Mouse (Mus musculus) liver, embryonic 14.5 days (tissue): ENCODE measurements around the gene Col6a6. TPM values are rescaled to one million over a fixed set of nuclear protein-coding genes. Genes with fewer than 3 reads are reported as not detected.

Experiments
- ATAC-seq: fragments of 200-750 bp; cut with Nextera tagmentation; 2 replicates; pipeline ENCODE4 v1.8.0; 2017; ENCODE audit warnings: moderate number of reproducible peaks, mild to moderate bottlenecking, moderate library complexity; ENCODE audit not compliant: insufficient read depth
- DNase-seq, 3 experiments: peaks; one replicate each; pipeline ENCODE4 v3.0.0-alpha.2; 2012 to 2013; ENCODE audit warnings: low read depth in 3 of 3, low spot score in 3 of 3
- H3K27ac ChIP-seq: fragments of 300-500 bp; sonication (generic); 2 replicates; pipeline ENCODE4 v1.5.1; 2014; ENCODE audit warnings: moderate library complexity, mild to moderate bottlenecking, control low read depth, inconsistent platforms
- H3K27me3 ChIP-seq: fragments of 300-500 bp; sonication (generic); 2 replicates; pipeline ENCODE4 v1.6.1; 2014; ENCODE audit warnings: mild to moderate bottlenecking, low read length, moderate library complexity; ENCODE audit not compliant: control insufficient read depth, insufficient read depth
- H3K36me3 ChIP-seq: fragments of 300-500 bp; sonication (generic); replicated peaks from 2 replicates; pipeline ENCODE4 v1.6.1; 2014; ENCODE audit warnings: low read depth; ENCODE audit not compliant: control insufficient read depth, insufficient read depth
- H3K4me1 ChIP-seq, 2 experiments: fragments of 200-500 bp in 1 of 2; fragments of 300-500 bp in 1 of 2; sonication (generic) in 1 of 2; replicated peaks; 2 replicates each; pipeline ENCODE4 v1.6.1; 2012 to 2014; ENCODE audit warnings: antibody characterized with exemption in 1 of 2, inconsistent platforms in 1 of 2, low read length in 1 of 2; ENCODE audit not compliant: control insufficient read depth in 2 of 2, insufficient read depth in 2 of 2
- H3K4me2 ChIP-seq: fragments of 300-500 bp; sonication (generic); 2 replicates; pipeline ENCODE4 v1.6.1; 2014; ENCODE audit warnings: low read depth, mild to moderate bottlenecking, control low read depth, moderate library complexity
- H3K4me3 ChIP-seq, 2 experiments: fragments of 200-500 bp in 1 of 2; fragments of 300-500 bp in 1 of 2; sonication (generic) in 1 of 2; 2 replicates each; pipeline ENCODE4 v1.5.1; 2012 to 2014; ENCODE audit warnings: low read depth in 2 of 2, low read length in 2 of 2, mild to moderate bottlenecking in 2 of 2, control low read depth in 1 of 2, inconsistent platforms in 1 of 2, moderate library complexity in 1 of 2; ENCODE audit not compliant: insufficient read depth in 1 of 2
- H3K9ac ChIP-seq: fragments of 300-500 bp; sonication (generic); replicated peaks from 2 replicates; pipeline ENCODE4 v1.6.1; 2014; ENCODE audit warnings: mild to moderate bottlenecking, control low read depth, moderate library complexity
- H3K9me3 ChIP-seq: fragments of 300-500 bp; sonication (generic); 2 replicates; pipeline ENCODE4 v1.6.1; 2016; ENCODE audit warnings: low read length, mixed read lengths; ENCODE audit not compliant: control insufficient read depth
- CTCF ChIP-seq: IDR thresholded peaks from 2 replicates; pipeline ENCODE4 v1.5.1; 2016; ENCODE audit warnings: antibody characterized with exemption, low read depth, control low read depth
- EP300 ChIP-seq: IDR thresholded peaks from 2 replicates; pipeline ENCODE4 v1.6.1; 2016; ENCODE audit warnings: antibody characterized with exemption, low read depth
- WGBS: fragments of 180-500 bp; shearing (Covaris S2); extraction: QIAGEN DNeasy Blood & Tissue Kit; methylation state at CpG from one replicate; pipeline ENCODE4 v1.1.7; 2014; ENCODE audit not compliant: insufficient replicate concordance; 5-methylcytosine and 5-hydroxymethylcytosine counted together
- polyA plus RNA-seq, 2 experiments: library from polyadenylated mRNA; depleted of rRNA in 1 of 2; stranded (reverse) in 1 of 2; unstranded in 1 of 2; fragments of >200 nt; fragmentation: Nextera tagmentation in 1 of 2; extraction: Ambion mirVana in 1 of 2; gene quantifications; 2 replicates each; pipeline versions ENCODE4 v1.2.1 to v1.2.3; 2012 to 2014

The Col6a6 gene
- polyA plus RNA-seq, 2 experiments, result 0.15 to 0.18 TPM

DNA sequence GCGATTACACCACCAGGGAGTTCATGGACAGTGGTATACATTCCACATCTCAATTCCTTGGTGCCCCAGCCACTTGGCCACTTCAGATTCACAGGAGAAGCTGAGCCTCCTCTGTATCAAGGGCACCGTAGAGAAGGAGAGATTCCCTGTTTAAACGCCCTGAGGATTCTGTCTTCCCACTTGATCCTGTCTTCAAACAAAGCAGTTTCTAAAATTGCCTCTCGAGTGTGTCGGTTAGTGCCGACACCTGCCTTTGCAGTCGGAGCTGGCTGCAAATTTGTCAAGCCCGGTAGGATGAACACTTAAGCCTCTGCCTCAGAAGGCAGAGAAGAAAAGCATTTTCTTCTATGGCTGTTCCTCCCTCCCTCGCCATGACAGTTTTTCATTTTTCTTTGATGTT lies 134.9 kb downstream of the Col6a6 start:
- no peaks in the 10 kb centered on the region for H3K36me3 ChIP-seq
- no peak overlapping the region for H3K4me3 ChIP-seq
- H3K9ac ChIP-seq, result no peak overlapping the region
- H3K4me1 ChIP-seq, result no peaks in the 10 kb centered on the region
- no peaks in the 10 kb centered on the region for H3K27me3 ChIP-seq
- DNase-seq, result no peak
- H3K9me3 ChIP-seq, result no peaks in the 10 kb centered on the region
- ATAC-seq, result no peak
- TF ChIP-seq CTCF, result no peak
- 73% methylated on average over 9 of the region's 9 CpGs for WGBS
- no peak overlapping the region for H3K27ac ChIP-seq
- H3K4me2 ChIP-seq, result no peak overlapping the region

DNA sequence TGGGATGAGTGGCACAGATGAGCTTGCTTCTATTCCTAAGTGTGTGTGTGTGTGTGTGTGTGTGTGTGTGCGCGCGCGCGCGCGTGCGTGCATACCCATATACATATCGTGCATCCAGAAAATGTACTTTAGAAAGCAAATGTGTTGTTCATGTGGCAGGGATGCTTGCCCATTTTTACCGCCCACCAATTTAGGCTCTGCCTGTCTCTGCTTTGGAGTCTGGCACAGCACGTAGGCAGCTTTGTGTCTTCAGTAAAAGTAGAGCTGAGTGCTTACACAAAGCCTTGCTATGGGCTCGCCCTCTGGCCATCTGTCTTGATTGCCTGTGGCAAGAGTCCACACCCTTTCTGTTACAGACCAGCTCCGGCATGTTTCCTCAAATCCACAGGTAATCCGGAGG lies 135.5 kb downstream of the Col6a6 start:
- no peak for TF ChIP-seq EP300
- no peak for TF ChIP-seq CTCF
- no peak overlapping the region for H3K4me3 ChIP-seq
- no peak for DNase-seq
- H3K27ac ChIP-seq, result no peak overlapping the region
- no peak overlapping the region for H3K9ac ChIP-seq
- H3K9me3 ChIP-seq, result no peaks in the 10 kb centered on the region
- H3K27me3 ChIP-seq, result no peaks in the 10 kb centered on the region
- no peaks in the 10 kb centered on the region for H3K4me1 ChIP-seq
- WGBS, result 83% methylated on average over 14 of the region's 14 CpGs
- H3K4me2 ChIP-seq, result no peak overlapping the region
- ATAC-seq, result no peak
- H3K36me3 ChIP-seq, result no peaks in the 10 kb centered on the region

DNA sequence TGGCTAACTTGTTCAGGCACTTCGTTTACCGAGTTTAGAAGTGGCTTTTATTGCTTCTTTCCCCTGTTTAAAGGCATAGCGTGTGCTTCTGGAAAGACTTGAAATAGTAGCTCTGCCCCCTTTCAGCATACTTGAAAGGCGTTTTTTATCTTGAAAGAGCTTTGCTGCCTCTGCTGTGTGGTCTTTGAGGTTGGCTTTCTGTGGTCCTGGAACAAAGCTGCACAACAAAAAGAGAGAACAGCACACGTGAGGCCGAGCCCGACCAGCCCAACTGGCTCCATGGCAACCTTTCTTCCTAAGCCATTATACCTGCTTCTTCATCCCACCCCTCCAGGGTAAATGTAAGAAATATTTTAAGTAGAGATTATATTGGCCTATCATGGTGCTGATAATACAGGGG lies 138.5 kb downstream of the Col6a6 start:
- H3K4me1 ChIP-seq, result no peaks in the 10 kb centered on the region
- peaks cover 3% of the 10 kb centered on the region for H3K36me3 ChIP-seq
- H3K4me2 ChIP-seq, result no peak overlapping the region
- H3K27ac ChIP-seq, result no peak overlapping the region
- no peak for ATAC-seq
- no peaks in the 10 kb centered on the region for H3K9me3 ChIP-seq
- no peak overlapping the region for H3K4me3 ChIP-seq
- no peaks in the 10 kb centered on the region for H3K27me3 ChIP-seq
- no peak overlapping the region for H3K9ac ChIP-seq
- TF ChIP-seq CTCF (no peak), EP300 (no peak)
- DNase-seq, result no peak
- 72% methylated on average over 7 of the region's 7 CpGs for WGBS

DNA sequence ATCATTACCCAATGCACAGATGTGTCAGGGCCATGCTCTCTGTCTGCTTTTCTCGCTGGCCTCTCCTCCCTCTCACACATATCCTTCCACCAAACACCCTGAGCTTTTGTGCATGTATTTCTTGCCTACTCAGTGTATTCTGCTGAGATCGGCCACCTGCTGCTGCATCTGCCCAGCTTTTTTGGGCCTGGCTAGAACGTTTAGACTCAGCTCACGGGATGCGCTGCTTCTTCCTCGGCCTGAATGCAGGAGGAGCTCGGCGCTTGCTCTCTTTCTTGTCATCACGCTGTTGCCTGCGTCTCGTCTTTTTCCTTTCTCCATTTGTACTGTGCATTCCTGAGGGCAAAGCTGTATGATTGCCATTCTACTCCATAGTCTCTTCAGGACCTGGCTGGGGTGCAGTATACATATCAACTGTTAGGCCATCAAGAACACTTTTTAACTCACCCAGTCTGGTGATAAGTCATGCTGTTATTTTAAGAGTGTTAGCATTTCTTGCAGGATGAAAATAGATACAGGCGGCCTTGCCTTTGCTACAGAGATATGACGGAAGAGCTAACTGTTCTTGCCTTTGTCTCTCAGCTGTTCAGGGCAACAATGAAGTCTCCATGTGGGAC lies 143.3 kb downstream of the Col6a6 start:
- Histone ChIP-seq H3K9ac (no peak overlapping the region), H3K4me2 (no peak overlapping the region), H3K27ac (no peak overlapping the region), H3K4me1 (no peaks in the 10 kb centered on the region), H3K4me3 (no peak overlapping the region), H3K27me3 (no peaks in the 10 kb centered on the region), H3K9me3 (no peaks in the 10 kb centered on the region), H3K36me3 (peaks cover 3% of the 10 kb centered on the region)
- DNase-seq (no peak), ATAC-seq (no peak)
- TF ChIP-seq EP300 (no peak), CTCF (no peak)
- WGBS, result 83% methylated on average over 13 of the region's 13 CpGs

DNA sequence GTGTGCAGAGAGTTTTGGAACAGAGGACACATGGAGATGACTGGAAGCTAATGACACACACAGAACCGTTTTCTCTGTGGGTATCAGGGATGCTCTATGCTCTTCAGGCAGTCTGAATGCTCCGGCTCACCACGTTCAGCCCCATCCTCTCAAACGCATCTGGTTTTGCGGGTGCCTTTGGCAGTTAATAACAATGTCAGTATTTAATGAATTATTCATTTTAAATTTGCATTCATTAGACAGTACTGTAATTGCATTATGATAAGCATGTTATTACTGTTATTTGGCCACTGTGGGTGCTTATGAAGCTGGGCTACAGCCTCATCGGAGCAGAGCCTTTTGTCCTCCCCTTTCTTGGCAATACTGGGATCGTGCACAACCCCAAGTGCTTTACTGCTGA lies 146.6 kb downstream of the Col6a6 start:
- no peak overlapping the region for H3K9ac ChIP-seq
- DNase-seq (no peak), ATAC-seq (no peak)
- H3K36me3 ChIP-seq, result no peaks in the 10 kb centered on the region; the same call in 1 of the 2 replicates
- no peak overlapping the region for H3K4me2 ChIP-seq
- H3K27ac ChIP-seq, result no peak overlapping the region
- no peaks in the 10 kb centered on the region for H3K27me3 ChIP-seq
- no peak overlapping the region for H3K4me3 ChIP-seq
- no peak for TF ChIP-seq CTCF
- TF ChIP-seq EP300, result no peak
- H3K9me3 ChIP-seq, result no peaks in the 10 kb centered on the region
- peaks cover 0 to 2% of the 10 kb centered on the region in 2 experiments; a peak in 1 of 4 replicates for H3K4me1 ChIP-seq
- 82% methylated on average over 7 of the region's 7 CpGs for WGBS
